Comparison of ENCODE assay signal across 9 mouse cellular contexts in genomic region chr3:88276529-88277143, GRCm38 (mm10). TPM values are rescaled to one million over a fixed set of nuclear protein-coding genes. Genes with fewer than 3 reads are reported as not detected.
DNase-seq lines count a peak whose midpoint lies in the region; ATAC-seq and TF ChIP-seq lines count a peak whose summit lies in the region.
"Had no signal": no experiment of that assay in that cellular context is flagged by ENCODE, and none has a peak within 500 bp of the region (broad histone marks: within the 10 kb centered on the region; RNA-seq: fewer than 3 reads in every experiment).

No protein-coding gene starts in this region.

- no peak overlapping the region for H3K4me3 ChIP-seq in gastrocnemius, adult 2 months
- H3K4me3 ChIP-seq in cortical plate, adult 2 months (ENCODE audit: insufficient read depth, low read length): no peak overlapping the region
- H3K4me3 ChIP-seq in hindbrain, embryonic 14.5 days (replicated peaks; ENCODE audit: low read length): no peak overlapping the region

- H3K4me2 ChIP-seq in hindbrain, embryonic 14.5 days (replicated peaks): no peak overlapping the region

- intact Hi-C loops in gastrocnemius, adult 2 months (cut with DNase I): no loop called here

- WGBS in hindbrain, embryonic 14.5 days: 46% methylated on average over 7 of the region's 7 CpGs

- no peak for DNase-seq in gastrocnemius, adult 2 months
- no peak for DNase-seq in gastrocnemius, postnatal 4 days (ENCODE audit: low spot score in 2 of 2)
- peak; percentile 20 for DNase-seq in right cerebral cortex, postnatal 14 days
- no peak for DNase-seq in right cerebral cortex, postnatal 36 days (ENCODE audit: low spot score in 2 of 2)
- peak; percentile 65 for DNase-seq in lung, postnatal 36 days
- no peak for DNase-seq in c-Kit-positive CD71-positive TER-119-positive erythroid progenitor cells, embryonic 14.5 days (ENCODE audit: low spot score)
- DNase-seq in hindbrain, embryonic 14.5 days (ENCODE audit: low spot score): no peak

- H3K9me3 ChIP-seq in hindbrain, embryonic 14.5 days (ENCODE audit: control insufficient read depth, low read length): no peaks in the 10 kb centered on the region

- no peak overlapping the region for H3K27ac ChIP-seq in gastrocnemius, adult 2 months
- no peak overlapping the region for H3K27ac ChIP-seq in cortical plate, adult 2 months (ENCODE audit: insufficient read depth, low read length)
- H3K27ac ChIP-seq in hindbrain, embryonic 14.5 days: no peak overlapping the region

- ATAC-seq in hindbrain, embryonic 14.5 days (ENCODE audit: low FRiP score): no peak

- H3K4me1 ChIP-seq in cortical plate, adult 2 months (ENCODE audit: control insufficient read depth, insufficient read depth, low read length): no peaks in the 10 kb centered on the region
- no peaks in the 10 kb centered on the region for H3K4me1 ChIP-seq in hindbrain, embryonic 14.5 days (replicated peaks; ENCODE audit: control insufficient read depth, insufficient read depth, low read length)

- H3K36me3 ChIP-seq in hindbrain, embryonic 14.5 days (replicated peaks; ENCODE audit: control insufficient read depth, insufficient read depth): no peaks in the 10 kb centered on the region

- TF ChIP-seq CTCF in gastrocnemius, adult 2 months (IDR thresholded peaks at IDR 0.05): peak; percentile 53
- peak; percentile 69 for TF ChIP-seq CTCF in cortical plate, adult 2 months (IDR thresholded peaks at IDR 0.05; ENCODE audit: extremely low read depth, insufficient read depth, low read length)

- no peak overlapping the region for H3K9ac ChIP-seq in hindbrain, embryonic 14.5 days

- no peak for TF ChIP-seq POLR2A in cortical plate, adult 2 months (IDR thresholded peaks at IDR 0.05; ENCODE audit: extremely low read depth, insufficient read depth, low read length)

- H3K27me3 ChIP-seq in hindbrain, embryonic 14.5 days (ENCODE audit: control insufficient read depth, insufficient read depth, low read length): no peaks in the 10 kb centered on the region

RNA-seq across cellular contexts. Expression of gene Gm38392, which starts 10.4 kb away (rescaled TPM):
- under 1 TPM; 0.74 to 0.95 TPM for total RNA-seq in gastrocnemius, adult 2 months (2021)
- under 1 TPM; 0.26 to 0.59 TPM for total RNA-seq in gastrocnemius, postnatal 4 days (2021)
- 0.08 TPM in 1 of 2 replicates, not detected in the other for polyA plus RNA-seq in cortical plate, adult 2 months (2012; rRNA removed)
- 0.37 TPM in 1 of 2 replicates, not detected in the other for polyA plus RNA-seq in hindbrain, embryonic 14.5 days (2014; fragmentation: Nextera tagmentation; extraction: Ambion mirVana)
- total RNA-seq: hematopoietic stem cell, adult 5-6 weeks had no signal

RNA-seq across cellular contexts. Expression of gene Tsacc, which starts 20.2 kb away (rescaled TPM):
- total RNA-seq in gastrocnemius, adult 2 months (2021): 1 to 10 TPM; 5.4 to 7.3 TPM
- 10 to 100 TPM; 10.9 to 12.5 TPM for total RNA-seq in gastrocnemius, postnatal 4 days (2021)
- 3.3 and 5.0 TPM in 2 replicates for polyA plus RNA-seq in cortical plate, adult 2 months (2012; rRNA removed)
- polyA plus RNA-seq in hindbrain, embryonic 14.5 days (2014; fragmentation: Nextera tagmentation; extraction: Ambion mirVana): 5.8 and 8.5 TPM in 2 replicates

RNA-seq across cellular contexts. Expression of gene Cct3, which starts 20.3 kb away (rescaled TPM):
- 100 to 1,000 TPM in 1 of 2 experiments, 10 to 100 TPM in 1; 96.7 to 119 TPM for total RNA-seq in gastrocnemius, adult 2 months (2021)
- 100 to 1,000 TPM; 231 to 248 TPM for total RNA-seq in gastrocnemius, postnatal 4 days (2021)
- 151 and 165 TPM in 2 replicates for polyA plus RNA-seq in cortical plate, adult 2 months (2012; rRNA removed)
- 455 and 498 TPM in 2 replicates for polyA plus RNA-seq in hindbrain, embryonic 14.5 days (2014; fragmentation: Nextera tagmentation; extraction: Ambion mirVana)

RNA-seq across cellular contexts. Expression of gene Rhbg, which starts 22.1 kb away (rescaled TPM):
- total RNA-seq in gastrocnemius, adult 2 months (2021): not detected
- under 1 TPM in 1 of 2 experiments, not detected in 1; 0.16 TPM for total RNA-seq in gastrocnemius, postnatal 4 days (2021)
- not detected in 2 replicates for polyA plus RNA-seq in cortical plate, adult 2 months (2012; rRNA removed)
- 0.48 and 0.76 TPM in 2 replicates for polyA plus RNA-seq in hindbrain, embryonic 14.5 days (2014; fragmentation: Nextera tagmentation; extraction: Ambion mirVana)
- total RNA-seq: hematopoietic stem cell, adult 5-6 weeks had no signal

RNA-seq across cellular contexts. Expression of gene Glmp, which starts 48.2 kb away (rescaled TPM):
- 10 to 100 TPM; 39.0 to 39.8 TPM for total RNA-seq in gastrocnemius, adult 2 months (2021)
- total RNA-seq in gastrocnemius, postnatal 4 days (2021): 10 to 100 TPM; 64.8 to 76.3 TPM
- 90.9 and 97.3 TPM in 2 replicates for polyA plus RNA-seq in cortical plate, adult 2 months (2012; rRNA removed)
- 72.7 and 81.3 TPM in 2 replicates for polyA plus RNA-seq in hindbrain, embryonic 14.5 days (2014; fragmentation: Nextera tagmentation; extraction: Ambion mirVana)

Comparison
In these comparisons a context has a peak if more than half of its experiments do, and no peak if none do; other contexts are left out.
1. DNase-seq: peak in right cerebral cortex, postnatal 14 days (single experiment) and lung, postnatal 36 days (single experiment); none in gastrocnemius, adult 2 months (single experiment), gastrocnemius, postnatal 4 days (0 of 2), right cerebral cortex, postnatal 36 days (0 of 2), c-Kit-positive CD71-positive TER-119-positive erythroid progenitor cells, embryonic 14.5 days (single experiment) and hindbrain, embryonic 14.5 days (single experiment).